Mouse (Mus musculus): ENCODE results near the gene Ap1m2. TPM values are rescaled to one million over a fixed set of nuclear protein-coding genes. Genes with fewer than 3 reads are reported as not detected.
"Not testable (repeated sequence)": the region's sequence is repeated elsewhere in the genome, so short reads cannot be mapped to it uniquely, and the experiment has no call there.

The Ap1m2 gene
- polyA plus RNA-seq, 1 experiment from 2014 or later: 2.1 TPM

- H3K9ac ChIP-seq: no peak overlapping the region
- H3K9me3 ChIP-seq: no peaks in the 10 kb centered on the region
- peaks cover 22% of the 10 kb centered on the region for H3K27me3 ChIP-seq (replicated peaks)
- peaks cover 6% of the 10 kb centered on the region for H3K4me1 ChIP-seq
- no peak overlapping the region for H3K4me2 ChIP-seq
- H3K36me3 ChIP-seq: no peaks in the 10 kb centered on the region
- ATAC-seq (ENCODE audit: extremely low read depth, insufficient number of reproducible peaks, low FRiP score, low TSS enrichment): peak; percentile 67; the same call in 1 of the 2 replicates
- no peak overlapping the region for H3K27ac ChIP-seq (replicated peaks)
- no peak overlapping the region for H3K4me3 ChIP-seq
- 6% methylated on average over 11 of the region's 11 CpGs for WGBS
Observed at GRCm38 (mm10) chr9:21313394-21313793, 1.3 kb upstream of the Ap1m2 start.

- Histone ChIP-seq H3K4me1 (peaks cover 6% of the 10 kb centered on the region), H3K36me3 (no peaks in the 10 kb centered on the region), H3K4me3 (peak overlapping the region; percentile 34), H3K27me3 (replicated peaks) (peaks cover 22% of the 10 kb centered on the region), H3K9ac (no peak overlapping the region), H3K4me2 (no peak overlapping the region), H3K9me3 (no peaks in the 10 kb centered on the region), H3K27ac (replicated peaks) (no peak overlapping the region)
- 28% methylated on average over 7 of the region's 7 CpGs for WGBS
- ATAC-seq (ENCODE audit: extremely low read depth, insufficient number of reproducible peaks, low FRiP score, low TSS enrichment): no peak
Observed at GRCm38 (mm10) chr9:21311695-21312094, 442 bp downstream of the Ap1m2 start.

GRCm38 (mm10) chr9:21309150-21309741 lies 2.9 kb downstream of the Ap1m2 start:
- Histone ChIP-seq H3K36me3 (no peaks in the 10 kb centered on the region), H3K9me3 (no peaks in the 10 kb centered on the region), H3K27ac (replicated peaks) (no peak overlapping the region), H3K27me3 (replicated peaks) (peaks cover 22% of the 10 kb centered on the region), H3K9ac (no peak overlapping the region), H3K4me1 (peaks cover 6% of the 10 kb centered on the region), H3K4me3 (no peak overlapping the region), H3K4me2 (0 out of 2 replicates have a peak overlapping the region, but pooled peaks have one; percentile 4)
- ATAC-seq (ENCODE audit: extremely low read depth, insufficient number of reproducible peaks, low FRiP score, low TSS enrichment): no peak
- WGBS: 62% methylated on average over 15 of the region's 15 CpGs

GRCm38 (mm10) chr9:21305065-21305464 lies 7.1 kb downstream of the Ap1m2 start:
- Histone ChIP-seq H3K9ac (no peak overlapping the region), H3K4me3 (no peak overlapping the region), H3K4me2 (no peak overlapping the region), H3K9me3 (no peaks in the 10 kb centered on the region; the same call in 1 of the 2 replicates), H3K36me3 (no peaks in the 10 kb centered on the region), H3K27ac (replicated peaks) (no peak overlapping the region), H3K27me3 (replicated peaks) (no peaks in the 10 kb centered on the region), H3K4me1 (no peaks in the 10 kb centered on the region)
- WGBS: 55% methylated on average over 7 of the region's 7 CpGs
- no peak for ATAC-seq (ENCODE audit: extremely low read depth, insufficient number of reproducible peaks, low FRiP score, low TSS enrichment)

GRCm38 (mm10) chr9:21299014-21299413 lies 13.1 kb downstream of the Ap1m2 start:
- WGBS: 74% methylated on average over 10 of the region's 10 CpGs
- no peak for ATAC-seq (ENCODE audit: extremely low read depth, insufficient number of reproducible peaks, low FRiP score, low TSS enrichment)
- no peaks in the 10 kb centered on the region; the same call in 1 of the 2 replicates for H3K9me3 ChIP-seq
- no peak overlapping the region for H3K4me2 ChIP-seq
- H3K9ac ChIP-seq: no peak overlapping the region
- H3K27me3 ChIP-seq (replicated peaks): no peaks in the 10 kb centered on the region
- no peaks in the 10 kb centered on the region for H3K36me3 ChIP-seq
- H3K4me1 ChIP-seq: no peaks in the 10 kb centered on the region
- H3K27ac ChIP-seq (replicated peaks): no peak overlapping the region
- no peak overlapping the region for H3K4me3 ChIP-seq

GRCm38 (mm10) chr9:21292271-21292670 lies 19.9 kb downstream of the Ap1m2 start:
- H3K4me3 ChIP-seq: 0 out of 2 replicates have a peak overlapping the region, but pooled peaks have one; percentile 90
- 94% methylated on average over 3 of the region's 3 CpGs for WGBS
- no peak for ATAC-seq (ENCODE audit: extremely low read depth, insufficient number of reproducible peaks, low FRiP score, low TSS enrichment)
- H3K9ac ChIP-seq: no peak overlapping the region
- H3K4me2 ChIP-seq: peak overlapping the region; percentile 84
- H3K36me3 ChIP-seq: peaks cover 5% of the 10 kb centered on the region; the same call in 1 of the 2 replicates
- peaks cover 31% of the 10 kb centered on the region for H3K4me1 ChIP-seq
- no peaks in the 10 kb centered on the region for H3K9me3 ChIP-seq
- H3K27ac ChIP-seq (replicated peaks): 0 out of 2 replicates have a peak overlapping the region, but pooled peaks have one; percentile 83
- no peaks in the 10 kb centered on the region for H3K27me3 ChIP-seq (replicated peaks)

GRCm38 (mm10) chr9:21291868-21292267 lies 20.3 kb downstream of the Ap1m2 start:
- peak overlapping the region; percentile 83 for H3K27ac ChIP-seq (replicated peaks)
- 22% methylated on average over 7 of the region's 7 CpGs for WGBS
- peak overlapping the region; percentile 73 for H3K9ac ChIP-seq
- not testable (repeated sequence) for H3K27me3 ChIP-seq (replicated peaks); ATAC-seq (ENCODE audit: extremely low read depth, insufficient number of reproducible peaks, low FRiP score, low TSS enrichment); H3K36me3 ChIP-seq; H3K9me3 ChIP-seq
- H3K4me1 ChIP-seq: peaks cover 35% of the 10 kb centered on the region
- peak overlapping the region; percentile 90 for H3K4me3 ChIP-seq
- H3K4me2 ChIP-seq: peak overlapping the region; percentile 84

- Histone ChIP-seq H3K4me1 (peaks cover 42% of the 10 kb centered on the region), H3K36me3 (peaks cover 5% of the 10 kb centered on the region; the same call in 1 of the 2 replicates), H3K9ac (peak within 1 kb of the TSS; percentile 92), H3K4me2 (peak within 1 kb of the TSS; percentile 84), H3K27me3 (replicated peaks) (no peaks in the 10 kb centered on the region), H3K9me3 (no peaks in the 10 kb centered on the region), H3K4me3 (peak within 1 kb of the TSS; percentile 90), H3K27ac (replicated peaks) (peak within 1 kb of the TSS; percentile 90)
- WGBS: under 1% methylated on average over 51 of the region's 51 CpGs
- peak; percentile 92 for ATAC-seq (ENCODE audit: extremely low read depth, insufficient number of reproducible peaks, low FRiP score, low TSS enrichment)
Observed at GRCm38 (mm10) chr9:21291022-21291787, 20.9 kb downstream of the Ap1m2 start, which contains the start of gene Cdkn2d. Cdkn2d (minus strand) TSS chr9:21291407.

- Histone ChIP-seq H3K4me3 (peak overlapping the region; percentile 90), H3K4me2 (peak overlapping the region; percentile 84), H3K9ac (peak overlapping the region; percentile 92), H3K9me3 (no peaks in the 10 kb centered on the region), H3K27ac (replicated peaks) (peak overlapping the region; percentile 90), H3K4me1 (peaks cover 42% of the 10 kb centered on the region), H3K27me3 (replicated peaks) (no peaks in the 10 kb centered on the region), H3K36me3 (peaks cover 8% of the 10 kb centered on the region)
- under 1% methylated on average over 20 of the region's 20 CpGs for WGBS
- no peak for ATAC-seq (ENCODE audit: extremely low read depth, insufficient number of reproducible peaks, low FRiP score, low TSS enrichment)
Observed at GRCm38 (mm10) chr9:21290589-21290988, 21.5 kb downstream of the Ap1m2 start.

GRCm38 (mm10) chr9:21289337-21289671 lies 22.8 kb downstream of the Ap1m2 start:
- ATAC-seq (ENCODE audit: extremely low read depth, insufficient number of reproducible peaks, low FRiP score, low TSS enrichment): no peak
- peak overlapping the region; percentile 84 for H3K4me2 ChIP-seq
- peaks cover 21% of the 10 kb centered on the region for H3K36me3 ChIP-seq
- H3K9me3 ChIP-seq: no peaks in the 10 kb centered on the region
- no peaks in the 10 kb centered on the region for H3K27me3 ChIP-seq (replicated peaks)
- H3K9ac ChIP-seq: peak overlapping the region; percentile 79
- peaks cover 42% of the 10 kb centered on the region for H3K4me1 ChIP-seq
- H3K4me3 ChIP-seq: peak overlapping the region; percentile 90
- H3K27ac ChIP-seq (replicated peaks): peak overlapping the region; percentile 90
- 74% methylated on average over 2 of the region's 2 CpGs for WGBS

- no peak for ATAC-seq (ENCODE audit: extremely low read depth, insufficient number of reproducible peaks, low FRiP score, low TSS enrichment)
- H3K4me3 ChIP-seq: peak overlapping the region; percentile 90
- H3K27me3 ChIP-seq (replicated peaks): no peaks in the 10 kb centered on the region
- no peaks in the 10 kb centered on the region for H3K9me3 ChIP-seq
- peak overlapping the region; percentile 90 for H3K27ac ChIP-seq (replicated peaks)
- H3K36me3 ChIP-seq: peaks cover 27% of the 10 kb centered on the region
- peaks cover 42% of the 10 kb centered on the region for H3K4me1 ChIP-seq
- peak overlapping the region; percentile 84 for H3K4me2 ChIP-seq
- 63% methylated on average over 13 of the region's 13 CpGs for WGBS
- peak overlapping the region; percentile 79 for H3K9ac ChIP-seq
Observed at GRCm38 (mm10) chr9:21288404-21289336, 23.5 kb downstream of the Ap1m2 start.
